Mouse (Mus musculus): ENCODE data around the gene Tarbp1. TPM values are rescaled to one million over a fixed set of nuclear protein-coding genes. Genes with fewer than 3 reads are reported as not detected.
A peak's percentile ranks its signal among the peaks of the same experiment; 100 is the strongest.
"Not testable (repeated sequence)": the region's sequence is repeated elsewhere in the genome, so short reads cannot be mapped to it uniquely, and the experiment has no call there.

The Tarbp1 gene
- total RNA-seq, 2 experiments from 2014 or later: 5.6 to 5.7 TPM

DNA sequence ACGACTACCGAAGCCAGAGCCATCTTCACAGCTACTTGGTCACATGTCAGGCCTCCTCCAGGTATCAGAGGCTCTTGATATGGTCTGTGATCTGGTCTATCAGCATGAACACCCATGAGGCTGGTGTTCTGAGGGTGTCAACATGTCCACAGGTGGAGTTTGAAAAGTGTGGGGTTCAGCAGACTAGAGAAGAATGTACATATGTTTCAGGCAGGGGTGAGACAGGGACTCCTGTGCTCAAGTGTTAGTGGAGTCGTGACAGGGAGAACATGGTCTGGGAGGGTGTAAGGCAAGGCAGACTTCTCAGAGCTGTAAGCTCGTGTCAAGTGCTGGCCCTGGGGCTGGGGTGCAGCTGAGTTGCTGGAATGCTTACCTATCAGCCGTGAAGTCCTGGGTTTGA is 22.1 kb upstream of the Tarbp1 start:
- no peak for DNase-seq
- intact Hi-C loops (cut with DNase I): loop anchor here (1.0 to 5.0 kb wide), 5 partner anchors 70 to 424 kb away; no protein-coding TSS in a partner anchor

DNA sequence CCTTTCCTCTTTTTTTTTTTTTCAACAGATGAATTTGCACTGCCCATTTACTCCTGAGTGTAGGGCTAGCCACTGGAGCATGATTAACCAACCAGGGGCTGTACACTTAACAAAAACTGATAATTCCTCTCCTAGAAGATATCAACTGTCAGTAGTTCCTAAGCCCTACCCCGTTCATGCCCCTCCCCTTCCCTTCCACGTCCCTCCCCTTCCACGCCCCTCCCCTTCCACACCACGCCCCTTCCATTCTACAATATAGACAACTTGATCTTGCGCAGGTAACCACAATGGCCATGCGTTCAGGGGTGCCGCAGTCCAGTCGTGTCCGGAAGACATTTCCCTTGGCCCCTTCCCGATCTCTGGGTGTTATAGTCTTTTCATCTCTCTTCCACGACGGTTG is 20.6 kb upstream of the Tarbp1 start:
- intact Hi-C loops (cut with DNase I): loop anchor here (5.0 kb wide), 1 partner anchor 72 kb away; no protein-coding TSS in a partner anchor
- DNase-seq: no peak

DNA sequence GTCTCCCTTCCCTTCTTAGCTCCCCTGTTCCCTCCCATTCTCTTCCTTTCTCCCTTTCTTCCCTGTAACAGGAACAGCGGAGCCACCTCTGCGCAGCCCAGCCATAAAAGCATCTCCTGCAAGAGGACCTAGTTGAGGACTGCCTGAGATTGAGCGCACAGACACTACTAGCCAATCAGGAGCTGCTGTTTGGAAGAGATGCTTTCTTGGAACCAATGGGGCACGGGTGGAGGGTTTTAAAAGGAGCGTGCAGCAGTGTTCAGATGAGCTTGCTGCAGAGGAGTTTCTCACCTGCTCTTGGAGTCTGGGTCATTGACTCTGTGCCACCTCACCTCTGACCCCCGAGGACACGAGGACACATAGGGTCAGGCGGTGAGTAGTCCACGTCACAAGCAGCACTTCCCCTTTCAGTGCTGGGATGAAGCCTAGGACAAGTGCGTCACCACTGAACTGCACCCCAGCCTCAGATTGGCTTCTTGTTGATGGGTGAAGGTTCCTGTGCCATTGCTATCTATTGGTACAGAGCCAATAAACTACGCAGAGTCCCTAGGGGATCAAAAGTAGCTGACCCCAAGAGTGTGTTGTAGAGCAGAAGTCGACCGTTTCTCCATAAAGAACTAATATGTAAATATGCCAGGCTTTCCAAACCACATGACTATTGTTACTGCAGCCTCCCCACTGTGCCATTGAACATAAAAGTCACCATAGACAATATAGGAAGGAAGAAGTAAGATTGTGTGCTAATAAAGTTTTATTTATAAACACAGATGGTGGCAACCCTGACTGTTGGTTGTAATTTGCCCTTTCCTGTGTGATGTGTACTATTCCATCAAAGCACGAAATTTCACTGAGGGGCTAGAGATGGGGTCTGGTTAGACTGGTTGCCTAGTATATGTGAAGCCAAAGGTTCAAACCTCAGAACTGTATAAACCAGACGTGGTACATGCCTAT is 19.6 kb upstream of the Tarbp1 start:
- intact Hi-C loops (cut with DNase I): loop anchor here (5.0 kb wide), 1 partner anchor 73 kb away; no protein-coding TSS in a partner anchor
- DNase-seq: no peak

DNA sequence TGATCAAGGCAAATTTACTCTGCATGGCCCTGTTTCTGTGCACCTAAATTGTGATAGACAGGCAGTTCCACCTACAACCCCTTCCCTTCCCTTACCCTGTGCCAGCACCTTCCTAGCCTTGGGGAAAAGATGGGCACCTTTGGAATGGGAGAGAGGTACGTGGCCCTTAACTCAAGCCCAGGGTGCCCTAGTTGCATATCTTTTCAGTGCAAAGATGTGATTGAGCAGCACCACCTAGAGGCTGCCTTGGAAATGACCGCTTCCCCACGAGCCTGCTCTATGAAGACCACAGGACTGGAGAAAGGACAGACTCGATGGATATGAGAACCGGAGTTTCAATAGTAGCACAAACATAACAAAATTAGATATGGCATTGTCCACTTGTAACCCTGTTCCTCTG is 8.1 kb upstream of the Tarbp1 start:
- peak; percentile 77 to 86 for DNase-seq
- intact Hi-C loops (cut with DNase I): loop anchor here (2.0 to 5.0 kb wide), 3 partner anchors 218 to 492 kb away; no protein-coding TSS in a partner anchor

DNA sequence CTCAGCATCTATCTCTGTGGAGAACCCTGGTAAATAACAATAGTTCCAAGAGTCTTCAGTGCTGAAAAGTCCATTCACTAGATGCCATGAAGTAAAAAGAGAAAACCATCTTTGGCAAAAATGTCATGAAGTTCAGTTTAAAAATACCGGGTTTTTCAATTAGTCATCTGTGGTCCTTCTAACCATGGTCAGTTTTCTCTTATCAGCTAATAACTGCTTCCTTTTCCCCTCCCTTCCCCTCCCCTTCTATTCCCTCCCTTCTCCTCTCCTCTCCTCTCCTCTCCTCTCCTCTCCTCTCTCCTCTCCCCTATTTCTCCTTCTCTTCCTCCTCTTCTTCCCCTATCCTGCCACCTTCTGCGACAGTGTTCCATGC is 7.5 kb upstream of the Tarbp1 start:
- intact Hi-C loops (cut with DNase I): loop anchor here (2.0 to 5.0 kb wide), 3 partner anchors 218 to 492 kb away; no protein-coding TSS in a partner anchor
- DNase-seq: no peak

DNA sequence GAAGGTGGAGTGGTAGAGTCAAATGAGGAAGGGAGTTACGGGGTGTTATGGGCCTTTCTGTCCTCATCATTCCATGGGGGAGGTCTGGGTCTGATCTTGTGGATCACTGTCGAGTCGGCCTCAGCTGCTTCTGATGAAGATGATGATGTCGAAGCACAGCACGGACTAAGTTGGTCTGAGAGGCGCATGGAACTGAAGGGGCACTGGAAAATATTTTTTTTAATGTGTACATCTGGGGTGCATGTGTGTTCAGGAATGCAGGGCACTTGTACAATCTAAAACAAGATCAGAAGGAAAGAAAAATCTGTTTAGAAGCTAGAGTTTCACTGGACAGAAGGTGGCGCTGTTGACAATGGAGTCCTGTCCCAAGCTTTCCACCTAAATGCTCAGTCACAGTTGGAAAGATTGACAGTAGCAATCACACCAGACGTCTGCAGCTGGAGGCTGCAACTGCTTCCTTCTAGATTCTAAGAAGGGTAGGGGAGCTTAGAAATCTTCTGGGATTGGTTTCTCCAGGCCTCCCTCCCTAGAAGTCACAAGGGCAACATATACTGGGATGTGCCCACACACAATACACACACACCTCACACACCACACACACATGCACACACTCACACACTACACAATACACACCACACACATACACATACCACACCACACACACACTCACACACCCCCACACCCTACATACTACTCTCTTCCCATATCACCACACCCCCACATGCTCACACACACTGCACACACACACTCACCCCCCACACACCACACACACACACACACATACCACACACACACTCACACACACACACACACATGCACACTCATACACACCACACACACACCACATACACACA is 6.9 kb upstream of the Tarbp1 start:
- intact Hi-C loops (cut with DNase I): loop anchor here (2.0 to 5.0 kb wide), 3 partner anchors 217 to 493 kb away; no protein-coding TSS in a partner anchor
- peak; percentile 66 to 79 for DNase-seq

DNA sequence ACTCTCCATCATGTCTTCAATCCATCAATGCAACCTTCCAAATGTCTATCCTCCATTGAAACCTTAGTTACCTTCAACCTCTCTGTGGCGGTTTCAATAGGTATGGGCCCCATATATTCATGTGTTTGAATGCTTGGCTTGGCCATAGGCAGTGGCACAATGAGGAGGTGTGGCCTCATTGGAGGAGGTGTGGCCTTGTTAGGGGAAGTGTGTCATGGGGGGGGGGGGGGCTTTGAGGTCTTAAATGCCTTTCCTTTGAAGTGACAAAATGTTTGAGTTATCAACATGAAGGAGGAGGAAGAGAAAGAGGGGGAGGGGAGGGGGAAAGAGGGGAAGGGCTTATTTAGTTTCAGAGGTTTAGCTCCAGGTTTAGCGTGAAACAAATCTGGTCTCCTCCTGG is 5.5 kb upstream of the Tarbp1 start:
- DNase-seq: no peak
- intact Hi-C loops (cut with DNase I): loop anchor here (5.0 kb wide), 1 partner anchor 403 kb away; no protein-coding TSS in a partner anchor

DNA sequence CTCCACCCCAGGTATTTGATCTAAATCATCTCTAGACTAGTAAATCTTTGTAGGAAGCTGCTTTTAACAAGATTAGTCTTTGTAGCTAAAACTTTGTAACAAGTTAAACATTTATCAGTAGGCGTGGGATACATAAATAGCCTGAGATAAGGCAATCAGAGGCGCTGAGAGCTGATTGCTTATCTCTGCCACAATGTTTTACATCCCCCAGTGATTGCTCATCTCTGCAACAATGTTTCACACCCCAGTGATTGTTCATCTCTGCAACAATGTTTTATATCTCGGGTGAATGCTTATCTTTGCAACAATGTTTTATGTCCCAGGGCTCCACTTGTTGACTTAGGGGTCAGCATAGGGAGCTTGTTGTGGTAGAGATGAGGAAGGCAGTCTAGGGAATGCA is 3.8 kb upstream of the Tarbp1 start:
- no peak for DNase-seq
- intact Hi-C loops (cut with DNase I): no loop called here

DNA sequence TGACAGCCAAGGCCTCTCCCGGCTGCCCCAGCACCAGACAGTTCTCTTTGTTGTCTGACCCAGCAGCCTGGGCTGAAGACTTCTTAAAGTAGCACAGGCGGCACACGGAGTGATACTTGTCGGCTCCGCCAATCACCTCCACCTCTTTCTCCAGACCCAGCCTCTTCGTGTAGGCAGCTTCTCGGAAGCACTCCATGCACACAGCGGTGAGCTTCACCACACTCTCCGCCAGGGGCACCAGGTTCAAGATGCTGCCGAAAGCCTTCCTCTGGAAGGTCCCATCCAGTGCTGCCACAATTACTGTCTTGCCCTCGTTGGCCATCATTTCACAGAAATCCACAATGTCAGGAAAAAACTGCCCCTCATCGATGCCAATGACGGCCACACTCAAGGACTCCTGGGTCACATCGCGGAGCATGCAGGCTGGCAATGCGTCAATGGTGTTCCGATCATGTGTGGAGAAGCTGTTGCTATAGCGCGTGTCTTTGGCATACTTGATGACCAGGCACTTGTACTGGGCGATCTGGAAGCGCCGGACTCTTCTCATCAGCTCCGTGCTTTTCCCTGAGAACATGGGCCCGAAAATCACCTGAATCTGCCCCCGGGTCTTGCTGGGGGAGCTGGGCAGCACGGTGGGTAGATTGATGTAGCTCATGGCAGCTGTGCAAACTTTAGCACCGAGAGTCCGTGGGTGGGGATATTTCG is 1.4 kb upstream of the Tarbp1 start:
- DNase-seq; intact Hi-C loops (cut with DNase I): not testable (repeated sequence)

DNA sequence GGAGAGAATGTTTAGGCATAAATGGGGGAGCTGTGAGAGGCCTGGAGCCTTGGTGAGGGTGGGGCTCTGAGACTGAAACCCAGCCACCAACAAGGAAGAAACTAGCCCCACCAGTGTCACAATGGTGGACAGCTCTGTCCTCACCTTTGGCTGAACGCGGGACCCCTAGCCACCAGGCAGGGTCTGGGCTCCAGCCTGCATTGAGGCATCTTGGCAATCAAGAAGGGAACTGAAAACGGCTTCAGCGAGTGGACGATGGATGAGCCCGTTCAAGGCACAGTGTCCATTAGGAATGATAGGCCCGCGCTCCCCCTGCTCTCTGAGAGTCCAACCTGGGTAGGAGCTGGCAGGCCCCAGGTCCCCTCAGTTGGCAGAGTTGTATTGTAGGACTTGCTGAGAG is 873 bp upstream of the Tarbp1 start:
- DNase-seq; intact Hi-C loops (cut with DNase I): not testable (repeated sequence)

DNA sequence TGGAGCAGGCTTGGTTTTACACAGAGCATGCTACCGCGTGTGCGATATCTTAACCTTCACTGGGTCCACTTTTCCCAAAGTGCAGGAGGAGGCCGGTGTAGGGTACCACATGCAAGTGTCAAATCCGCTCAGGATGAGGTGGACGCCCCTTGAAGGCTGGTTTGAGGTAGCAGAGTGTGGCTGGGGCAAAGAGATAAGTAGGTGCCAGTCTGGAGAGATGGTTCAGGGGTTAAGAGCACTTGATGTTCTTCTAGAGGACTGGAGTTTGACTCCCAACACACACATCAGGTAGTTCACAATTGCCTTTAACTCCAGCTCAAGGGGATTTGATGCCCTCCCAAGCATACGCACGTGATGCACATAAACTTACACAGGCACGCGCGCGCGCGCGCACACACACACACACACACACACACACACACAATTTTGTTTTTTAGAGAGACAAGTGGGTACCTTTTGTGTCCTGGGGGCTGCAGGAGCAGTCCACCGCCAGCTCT is 1.0 kb downstream of the Tarbp1 start:
- intact Hi-C loops (cut with DNase I): no loop called here
- no peak for DNase-seq

DNA sequence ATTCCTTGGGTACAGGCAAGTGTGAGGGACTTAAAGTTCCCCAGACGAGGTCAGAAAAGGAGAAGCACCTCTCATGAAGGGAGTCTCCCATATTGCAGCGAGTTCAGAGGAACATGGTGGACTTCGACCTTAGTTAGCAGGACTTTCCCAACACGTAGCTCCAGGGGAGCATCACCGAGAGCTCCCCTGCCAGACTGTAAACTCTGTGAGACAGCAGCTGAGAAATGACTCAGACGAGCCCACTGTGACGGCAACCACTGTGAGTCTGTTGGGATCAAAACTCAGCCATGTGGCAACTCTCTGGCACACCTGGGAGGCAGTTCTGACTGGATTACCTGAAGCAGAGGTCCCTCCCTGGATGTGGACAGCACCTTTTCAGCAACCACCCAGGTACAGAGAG is 10.8 kb downstream of the Tarbp1 start:
- intact Hi-C loops (cut with DNase I): no loop called here
- DNase-seq: no peak

DNA sequence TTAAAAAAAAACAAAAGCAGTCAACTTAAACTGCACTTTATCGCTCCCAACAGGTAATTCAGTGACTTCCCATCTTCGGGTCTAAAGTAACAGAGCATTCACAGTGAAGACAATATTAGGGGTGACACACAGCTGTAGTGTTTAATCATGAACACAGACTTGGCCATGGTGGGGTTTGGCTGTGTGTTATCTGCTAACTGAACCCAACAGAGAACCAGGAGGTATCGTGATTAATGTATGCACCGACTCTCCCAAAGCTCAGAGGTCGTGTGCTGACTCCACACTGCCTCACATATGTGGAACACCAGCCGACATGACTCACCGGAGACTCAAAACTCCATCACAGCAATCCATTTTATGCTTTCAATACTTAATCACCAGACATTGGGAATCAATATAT is 13.1 kb downstream of the Tarbp1 start:
- intact Hi-C loops (cut with DNase I): no loop called here
- DNase-seq: no peak

DNA sequence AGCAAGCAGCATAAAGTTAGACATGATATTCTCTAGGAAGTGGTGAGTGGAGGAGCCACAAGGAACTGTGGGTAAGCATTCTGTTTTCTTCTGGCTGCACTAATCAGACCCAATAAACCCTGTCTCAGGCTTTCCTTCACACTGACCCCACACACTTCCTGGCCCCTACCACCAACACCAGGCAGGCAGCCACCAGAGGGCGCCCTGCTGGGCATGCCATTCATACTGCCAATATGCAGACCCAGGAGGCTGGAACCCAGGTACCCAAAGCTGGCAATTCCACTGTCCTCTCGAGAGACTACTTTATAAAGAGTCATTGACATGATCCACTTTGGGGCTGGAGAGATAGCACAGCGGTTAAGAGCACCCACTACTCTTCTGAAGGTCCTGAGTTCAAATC is 14.6 kb downstream of the Tarbp1 start:
- peak; percentile 63 to 72 for DNase-seq
- intact Hi-C loops (cut with DNase I): no loop called here

DNA sequence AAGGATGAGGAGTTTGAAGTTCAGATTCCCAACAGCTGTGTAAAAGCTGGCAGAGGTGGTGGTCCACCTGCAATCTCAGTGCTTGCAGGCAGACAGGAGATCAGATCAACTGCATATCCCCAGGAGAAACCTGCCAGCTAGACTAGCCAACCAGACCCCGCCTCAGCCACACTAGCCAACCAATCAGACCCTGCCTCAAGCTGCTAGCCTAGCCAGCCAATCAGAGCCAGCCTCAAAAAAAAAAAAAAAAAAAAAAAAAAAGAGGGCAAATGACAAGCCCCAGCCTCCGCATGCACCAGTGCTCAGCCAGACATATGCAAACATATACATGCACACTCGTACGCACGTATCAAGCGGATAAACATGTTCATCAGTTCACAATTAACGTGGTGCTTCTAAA is 19.5 kb downstream of the Tarbp1 start:
- DNase-seq: no peak
- intact Hi-C loops (cut with DNase I): no loop called here

DNA sequence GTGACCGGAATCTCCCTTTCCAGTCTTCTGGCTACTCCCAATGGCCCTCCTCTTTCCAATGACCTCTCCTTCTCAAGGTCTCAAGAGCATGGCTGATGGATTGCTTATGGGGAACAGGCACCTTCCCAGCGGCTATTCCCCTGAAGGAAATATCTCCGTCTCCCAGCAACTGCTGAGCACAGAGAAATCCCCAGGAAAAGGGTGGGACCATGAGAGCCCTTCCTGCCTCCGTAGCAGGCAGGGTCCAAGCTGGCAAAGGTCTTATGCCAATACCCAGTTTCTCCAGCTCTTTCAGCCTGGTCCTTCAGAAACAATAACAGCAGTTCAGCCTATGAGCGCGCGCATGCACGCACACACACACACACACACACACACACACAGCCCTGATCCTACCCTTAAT is 23.7 kb downstream of the Tarbp1 start:
- intact Hi-C loops (cut with DNase I): no loop called here
- DNase-seq: no peak

DNA sequence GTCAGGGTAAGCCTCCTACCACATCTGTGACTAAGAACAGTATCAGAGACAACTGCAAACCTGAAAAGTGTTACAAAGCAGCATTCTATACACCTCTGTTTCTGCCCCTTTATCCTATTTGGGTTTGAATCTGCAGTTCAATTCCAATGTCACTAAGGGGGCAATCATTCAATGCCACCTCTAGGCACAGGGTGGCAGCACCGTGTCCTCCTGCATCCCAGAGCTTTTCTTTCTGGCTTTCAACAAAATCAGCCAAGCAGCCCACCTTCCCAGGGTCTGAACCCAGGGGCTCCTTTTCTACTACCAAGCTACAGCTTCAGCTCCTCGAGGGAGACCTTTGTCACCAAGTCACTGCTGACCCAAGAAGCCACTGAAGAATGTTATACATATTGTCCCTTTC is 35.9 kb downstream of the Tarbp1 start:
- intact Hi-C loops (cut with DNase I): no loop called here
- DNase-seq: no peak

DNA sequence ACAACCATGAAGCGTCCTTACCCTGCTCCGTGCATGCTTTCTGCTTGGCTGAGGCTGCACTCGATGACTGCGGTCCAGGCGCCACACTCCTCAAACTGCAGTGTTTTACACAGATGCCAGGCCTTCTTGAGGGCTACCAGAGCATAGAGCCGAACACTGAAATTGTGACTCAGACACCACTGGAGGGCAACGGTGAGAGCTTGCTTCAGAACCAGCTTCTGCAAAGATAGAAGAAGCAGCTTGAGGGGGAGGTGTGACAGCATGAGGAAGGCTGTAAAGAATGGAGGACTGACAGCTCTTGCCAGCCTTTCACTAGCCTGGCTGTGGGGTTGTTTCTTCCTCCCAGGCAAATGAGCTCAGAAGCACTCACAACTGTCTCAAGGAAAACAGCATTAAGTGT is 41.0 kb downstream of the Tarbp1 start:
- DNase-seq: no peak
- intact Hi-C loops (cut with DNase I): no loop called here

DNA sequence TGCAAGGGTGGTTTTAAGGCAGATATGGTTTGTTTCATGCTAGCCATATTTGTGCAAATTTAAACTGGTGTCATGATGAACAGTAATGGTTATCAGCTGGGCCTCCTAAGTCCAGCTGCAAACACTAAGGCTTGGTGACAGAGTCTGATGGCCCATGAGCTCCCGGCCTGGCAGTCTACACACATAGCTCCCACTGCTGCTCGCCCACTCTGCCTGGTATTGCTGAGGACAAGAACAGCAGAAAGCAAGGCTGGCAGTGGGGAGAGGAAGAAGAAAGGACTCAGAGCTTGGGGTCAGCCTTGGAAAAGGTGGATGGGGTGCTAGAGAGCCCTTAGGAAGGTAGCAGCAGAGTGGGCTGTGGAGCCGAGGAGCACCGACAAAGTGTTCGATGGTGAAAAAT is 45.2 kb downstream of the Tarbp1 start:
- no peak for DNase-seq
- intact Hi-C loops (cut with DNase I): no loop called here

DNA sequence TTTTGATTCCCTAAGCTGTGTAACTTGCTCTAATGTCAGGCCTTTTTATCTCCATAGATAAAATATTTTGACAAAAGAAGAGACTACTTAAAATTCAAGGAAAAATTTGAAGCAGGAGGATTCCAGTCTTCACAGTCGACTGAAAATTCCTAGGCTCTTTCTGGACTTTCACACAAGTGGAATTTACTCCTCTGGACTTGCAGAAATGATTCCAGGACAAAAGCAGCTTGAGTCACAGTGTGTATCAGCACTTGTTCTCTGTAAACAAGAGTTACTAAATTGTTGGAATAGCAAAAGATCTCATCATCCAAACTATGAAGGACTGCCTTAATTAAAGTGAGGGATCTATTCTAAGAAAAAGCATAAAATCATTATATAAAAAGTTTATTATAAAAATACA is 49.9 kb downstream of the Tarbp1 start:
- DNase-seq: no peak
- intact Hi-C loops (cut with DNase I): no loop called here

Data from heart, postnatal 14 days (tissue).